Mouse (Mus musculus) forebrain, embryonic 16.5 days (tissue): ENCODE measurements around the gene Alg14. TPM values are rescaled to one million over a fixed set of nuclear protein-coding genes. Genes with fewer than 3 reads are reported as not detected.

ENCODE experiments used
- ATAC-seq: fragments of 200-750 bp; cut with Nextera tagmentation; 2 replicates; pipeline ENCODE4 v1.8.0; 2017; ENCODE audit warnings: mild to moderate bottlenecking, moderate library complexity
- H3K27ac ChIP-seq: fragments of 300-500 bp; sonication (generic); 2 replicates; pipeline ENCODE4 v1.5.1; 2014; ENCODE audit warnings: low read length, control low read depth
- H3K27me3 ChIP-seq: fragments of 300-500 bp; sonication (generic); replicated peaks from 2 replicates; pipeline ENCODE4 v1.6.1; 2014; ENCODE audit warnings: low read length; ENCODE audit not compliant: control insufficient read depth, insufficient read depth
- H3K36me3 ChIP-seq: fragments of 300-500 bp; sonication (generic); 2 replicates; pipeline ENCODE4 v1.6.1; 2014; ENCODE audit not compliant: control insufficient read depth, insufficient read depth
- H3K4me1 ChIP-seq: fragments of 300-500 bp; sonication (generic); replicated peaks from 2 replicates; pipeline ENCODE4 v1.6.1; 2014; ENCODE audit warnings: low read length; ENCODE audit not compliant: control insufficient read depth, insufficient read depth
- H3K4me2 ChIP-seq: fragments of 300-500 bp; sonication (generic); 2 replicates; pipeline ENCODE4 v1.6.1; 2014; ENCODE audit warnings: mild to moderate bottlenecking, low read length, control low read depth
- H3K4me3 ChIP-seq: fragments of 300-500 bp; sonication (generic); replicated peaks from 2 replicates; pipeline ENCODE4 v1.5.1; 2014; ENCODE audit warnings: mild to moderate bottlenecking, low read length, control low read depth
- H3K9ac ChIP-seq: fragments of 300-500 bp; sonication (generic); replicated peaks from 2 replicates; pipeline ENCODE4 v1.6.1; 2014; ENCODE audit warnings: low read depth, low read length, control low read depth
- H3K9me3 ChIP-seq: fragments of 300-500 bp; sonication (generic); 2 replicates; pipeline ENCODE4 v1.6.1; 2016; ENCODE audit warnings: low read length; ENCODE audit not compliant: control insufficient read depth
- WGBS: fragments of 180-500 bp; shearing (Covaris S2); extraction: QIAGEN DNeasy Blood & Tissue Kit; methylation state at CpG from one replicate; pipeline ENCODE4 v1.1.7; 2014; 5-methylcytosine and 5-hydroxymethylcytosine counted together
- polyA plus RNA-seq: library from polyadenylated mRNA; unstranded; fragments of >200 nt; fragmentation: Nextera tagmentation; extraction: Ambion mirVana; gene quantifications from 2 replicates; pipeline ENCODE4 v1.2.1, GENCODE M21; 2015

Alg14 gene
- polyA plus RNA-seq, 1 experiment from 2014 or later = 29.8 TPM

GRCm38 (mm10) chr3:121378708-121379612 is 87.4 kb downstream of the Alg14 start:
- H3K4me1 ChIP-seq = no peaks in the 10 kb centered on the region
- no peak for ATAC-seq
- no peak overlapping the region for H3K27ac ChIP-seq
- no peaks in the 10 kb centered on the region for H3K9me3 ChIP-seq
- no peaks in the 10 kb centered on the region for H3K36me3 ChIP-seq
- no peak overlapping the region for H3K4me2 ChIP-seq
- 64% methylated on average over 15 of the region's 15 CpGs for whole genome bisulfite sequencing
- no peak overlapping the region for H3K9ac ChIP-seq
- H3K4me3 ChIP-seq = no peak overlapping the region
- H3K27me3 ChIP-seq = no peaks in the 10 kb centered on the region

- Histone ChIP-seq H3K36me3 (no peaks in the 10 kb centered on the region), H3K27me3 (no peaks in the 10 kb centered on the region), H3K4me3 (no peak overlapping the region), H3K27ac (no peak overlapping the region), H3K9me3 (no peaks in the 10 kb centered on the region), H3K9ac (no peak overlapping the region), H3K4me1 (no peaks in the 10 kb centered on the region), H3K4me2 (no peak overlapping the region)
- no peak for ATAC-seq
- 86% methylated on average over 5 of the region's 5 CpGs for WGBS
Measured at GRCm38 (mm10) chr3:121379699-121380098, 88.1 kb downstream of the Alg14 start.

- H3K4me1 ChIP-seq = peaks cover 8% of the 10 kb centered on the region; the same call in 1 of the 2 replicates
- H3K9me3 ChIP-seq = no peaks in the 10 kb centered on the region
- H3K9ac ChIP-seq = no peak overlapping the region
- no peaks in the 10 kb centered on the region for H3K27me3 ChIP-seq
- H3K4me3 ChIP-seq = no peak overlapping the region
- H3K36me3 ChIP-seq = no peaks in the 10 kb centered on the region
- no peak overlapping the region for H3K27ac ChIP-seq
- WGBS = 68% methylated on average over 3 of the region's 3 CpGs
- no peak overlapping the region for H3K4me2 ChIP-seq
- no peak for ATAC-seq
Measured at GRCm38 (mm10) chr3:121387471-121388009, 96.0 kb downstream of the Alg14 start.

GRCm38 (mm10) chr3:121389366-121389765 is 97.8 kb downstream of the Alg14 start:
- Histone ChIP-seq H3K4me3 (no peak overlapping the region), H3K36me3 (no peaks in the 10 kb centered on the region), H3K9me3 (no peaks in the 10 kb centered on the region), H3K4me1 (peaks cover 8% of the 10 kb centered on the region; the same call in 1 of the 2 replicates), H3K4me2 (no peak overlapping the region), H3K27me3 (no peaks in the 10 kb centered on the region), H3K9ac (no peak overlapping the region), H3K27ac (no peak overlapping the region)
- no peak for ATAC-seq
- WGBS = 77% methylated on average over 8 of the region's 8 CpGs

- peak overlapping the region; percentile 26 for H3K4me2 ChIP-seq
- peaks cover 8% of the 10 kb centered on the region; the same call in 1 of the 2 replicates for H3K4me1 ChIP-seq
- no peak overlapping the region for H3K27ac ChIP-seq
- no peaks in the 10 kb centered on the region for H3K36me3 ChIP-seq
- no peaks in the 10 kb centered on the region for H3K9me3 ChIP-seq
- H3K27me3 ChIP-seq = no peaks in the 10 kb centered on the region
- peak overlapping the region; percentile 16 for H3K9ac ChIP-seq
- 17% methylated on average over 17 of the region's 17 CpGs for WGBS
- ATAC-seq = peak; percentile 75
- no peak overlapping the region; the same call in 1 of the 2 replicates for H3K4me3 ChIP-seq
Measured at GRCm38 (mm10) chr3:121389860-121390530, 98.4 kb downstream of the Alg14 start.

GRCm38 (mm10) chr3:121390724-121391123 is 99.2 kb downstream of the Alg14 start:
- WGBS = 71% methylated on average over 7 of the region's 7 CpGs
- no peak for ATAC-seq
- Histone ChIP-seq H3K36me3 (no peaks in the 10 kb centered on the region), H3K9ac (no peak overlapping the region), H3K9me3 (no peaks in the 10 kb centered on the region), H3K27ac (no peak overlapping the region), H3K27me3 (no peaks in the 10 kb centered on the region), H3K4me2 (peak overlapping the region; percentile 26; the same call in 1 of the 2 replicates), H3K4me3 (no peak overlapping the region), H3K4me1 (peaks cover 8% of the 10 kb centered on the region; the same call in 1 of the 2 replicates)

- Histone ChIP-seq H3K27me3 (no peaks in the 10 kb centered on the region), H3K27ac (no peak overlapping the region), H3K36me3 (no peaks in the 10 kb centered on the region), H3K9me3 (no peaks in the 10 kb centered on the region), H3K4me3 (no peak overlapping the region), H3K9ac (no peak overlapping the region), H3K4me1 (no peaks in the 10 kb centered on the region; the same call in 1 of the 2 replicates), H3K4me2 (no peak overlapping the region)
- 85% methylated on average over 16 of the region's 16 CpGs for WGBS
- ATAC-seq = no peak
Measured at GRCm38 (mm10) chr3:121395588-121396295, 104.2 kb downstream of the Alg14 start.

- Histone ChIP-seq H3K9me3 (no peaks in the 10 kb centered on the region), H3K27ac (no peak overlapping the region), H3K4me1 (no peaks in the 10 kb centered on the region; the same call in 1 of the 2 replicates), H3K36me3 (no peaks in the 10 kb centered on the region), H3K9ac (no peak overlapping the region), H3K27me3 (no peaks in the 10 kb centered on the region), H3K4me2 (no peak overlapping the region), H3K4me3 (no peak overlapping the region)
- WGBS = 78% methylated on average over 7 of the region's 7 CpGs
- no peak for ATAC-seq
Measured at GRCm38 (mm10) chr3:121396561-121396960, 105.0 kb downstream of the Alg14 start.
